Mouse (Mus musculus): Measurements from ENCODE around the gene Vps45.

DNA sequence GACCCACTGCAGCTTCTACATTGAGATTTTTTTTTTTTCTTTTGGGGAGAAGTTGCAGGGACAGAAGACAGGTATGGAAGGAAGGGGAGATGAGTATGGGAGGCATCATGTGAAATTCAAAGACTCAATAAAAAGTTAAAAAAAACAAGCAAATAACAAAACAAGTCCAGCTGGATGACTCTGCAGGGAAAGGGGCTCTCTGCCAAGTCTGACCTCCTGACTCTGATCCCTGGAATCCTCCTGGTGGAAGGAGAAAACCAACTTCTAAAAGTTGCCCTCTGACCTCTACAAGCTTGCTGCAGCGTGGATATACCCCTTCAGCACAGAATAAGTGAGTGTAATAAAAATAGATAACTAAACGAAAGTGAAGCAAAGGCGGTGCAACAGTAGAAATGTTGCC lies 20.4 kb upstream of the Vps45 start:
- TF ChIP-seq EP300 (IDR thresholded peaks at IDR 0.05; ENCODE audit: low read depth) (no peak), CTCF (IDR thresholded peaks at IDR 0.05; ENCODE audit: low read depth) (no peak)
